Mouse (Mus musculus) retina, embryonic 14.5 days (tissue): ENCODE measurements around the gene Tmem30b.
"Not testable (repeated sequence)": the region's sequence is repeated elsewhere in the genome, so short reads cannot be mapped to it uniquely, and the experiment has no call there.

Experiments
- DNase-seq: peaks from one replicate; pipeline ENCODE4 v3.0.0-alpha.2; 2015; ENCODE audit warnings: low spot score

Tmem30b gene

DNA sequence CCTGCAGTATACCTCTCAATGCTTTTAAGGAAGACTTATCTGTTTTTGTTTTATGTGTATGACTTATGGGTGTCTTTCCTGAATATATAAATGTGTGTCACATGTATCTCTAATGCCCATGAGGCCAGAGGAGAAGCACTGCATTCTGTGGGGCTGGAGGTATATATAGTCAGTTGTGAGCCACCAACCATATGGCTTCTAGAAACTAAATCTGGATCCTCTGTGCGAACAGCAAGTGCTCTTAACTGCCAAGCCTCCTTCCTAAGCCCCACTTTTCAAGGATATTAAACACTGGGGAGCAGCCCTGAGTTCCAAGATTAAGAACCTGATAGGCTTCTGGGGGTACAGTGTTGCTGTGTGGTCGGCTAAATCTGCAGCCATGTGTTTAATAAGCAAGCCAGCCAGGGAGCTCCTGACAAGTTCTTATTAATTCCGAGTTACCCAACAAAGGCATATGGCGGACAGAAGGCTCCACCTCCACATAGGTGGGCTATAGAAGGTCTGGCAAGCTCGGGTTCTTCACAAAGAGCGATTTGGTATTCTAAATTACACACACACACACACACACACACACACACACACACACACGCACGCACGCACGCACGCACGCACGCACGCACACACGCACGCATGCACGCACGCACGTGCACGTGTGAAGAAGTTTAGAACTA is 12.5 kb upstream of the Tmem30b start:
- no peak for DNase-seq

DNA sequence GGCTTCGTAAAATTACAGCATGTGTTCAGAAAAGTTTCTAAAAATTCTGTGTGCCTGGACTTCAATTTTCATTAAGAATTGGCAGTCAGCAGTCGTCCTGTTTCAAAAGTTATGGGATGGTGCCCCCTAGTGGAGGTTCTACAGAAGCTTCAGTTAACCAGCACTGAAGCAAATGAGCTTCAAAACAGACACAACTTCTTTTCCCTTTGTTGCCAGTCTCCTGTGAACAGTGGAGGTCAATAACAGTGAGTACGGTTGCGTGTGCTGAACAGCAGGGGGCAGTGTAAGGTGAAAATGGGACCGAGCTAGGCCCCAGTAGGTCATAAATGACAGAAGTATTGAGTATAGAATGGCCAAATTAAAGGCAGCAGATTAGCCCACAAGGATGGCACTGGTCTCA is 8.0 kb upstream of the Tmem30b start:
- peak; percentile 88 for DNase-seq

DNA sequence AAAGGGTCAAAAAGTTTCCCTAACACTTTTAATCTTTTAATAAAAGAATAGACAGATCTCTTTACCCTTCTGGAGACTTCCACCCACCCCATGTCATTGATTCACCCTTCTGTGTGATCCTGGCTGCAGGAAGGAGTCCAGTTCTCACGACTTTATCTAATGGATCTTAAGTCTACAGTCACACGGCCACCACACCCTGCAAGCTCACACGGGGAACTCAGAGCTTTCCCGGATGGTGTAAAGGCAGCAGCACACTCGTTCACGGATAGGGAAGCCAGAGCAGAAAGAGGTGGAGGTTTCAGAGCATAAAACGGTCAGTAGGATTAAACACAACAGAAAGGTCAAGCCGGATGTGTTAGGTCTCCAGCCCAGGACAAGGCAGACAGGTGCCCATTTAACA is 2.1 kb upstream of the Tmem30b start:
- DNase-seq = no peak

DNA sequence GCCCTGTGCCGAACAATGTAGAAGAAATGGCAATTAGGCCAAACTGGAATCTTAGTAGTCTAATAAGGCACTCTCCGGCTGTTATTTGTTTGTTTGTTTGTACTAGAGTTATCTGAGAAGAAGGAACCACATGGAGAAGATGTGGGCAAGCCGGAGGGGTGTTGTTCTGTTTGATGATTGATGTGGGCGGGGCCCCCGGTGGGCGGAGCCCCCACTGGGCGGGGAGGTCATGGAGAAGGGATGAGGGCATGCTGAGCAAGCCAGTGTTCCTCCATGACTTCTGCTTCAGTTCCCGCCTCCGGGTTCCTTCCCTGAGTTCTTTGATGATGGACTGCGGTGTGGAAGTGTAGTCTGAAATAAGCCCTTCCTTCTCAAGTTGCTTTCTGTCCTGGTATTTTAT is 1.5 kb upstream of the Tmem30b start:
- no peak for DNase-seq

DNA sequence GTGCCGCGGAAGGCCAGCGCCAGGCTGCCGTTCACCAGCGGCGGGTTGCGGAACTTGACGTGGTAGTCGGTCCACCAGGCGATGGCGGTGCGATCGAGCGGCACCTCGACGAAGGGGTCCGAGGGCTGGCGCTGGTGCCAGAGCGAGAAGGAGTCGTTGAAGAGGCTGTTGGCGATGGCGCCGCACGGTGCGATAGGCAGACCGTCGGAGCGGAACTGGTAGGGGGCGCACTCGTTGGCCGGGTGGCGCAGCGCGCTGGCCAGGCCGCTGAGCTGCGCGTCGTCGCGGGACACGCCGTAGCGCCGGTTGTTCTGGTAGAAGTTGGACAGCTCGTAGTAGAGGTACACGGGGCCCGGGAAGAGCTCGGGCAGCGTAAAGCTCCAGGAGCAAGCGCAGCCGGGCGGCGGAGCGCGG is 513 bp downstream of the Tmem30b start:
- DNase-seq = peak; percentile 74

DNA sequence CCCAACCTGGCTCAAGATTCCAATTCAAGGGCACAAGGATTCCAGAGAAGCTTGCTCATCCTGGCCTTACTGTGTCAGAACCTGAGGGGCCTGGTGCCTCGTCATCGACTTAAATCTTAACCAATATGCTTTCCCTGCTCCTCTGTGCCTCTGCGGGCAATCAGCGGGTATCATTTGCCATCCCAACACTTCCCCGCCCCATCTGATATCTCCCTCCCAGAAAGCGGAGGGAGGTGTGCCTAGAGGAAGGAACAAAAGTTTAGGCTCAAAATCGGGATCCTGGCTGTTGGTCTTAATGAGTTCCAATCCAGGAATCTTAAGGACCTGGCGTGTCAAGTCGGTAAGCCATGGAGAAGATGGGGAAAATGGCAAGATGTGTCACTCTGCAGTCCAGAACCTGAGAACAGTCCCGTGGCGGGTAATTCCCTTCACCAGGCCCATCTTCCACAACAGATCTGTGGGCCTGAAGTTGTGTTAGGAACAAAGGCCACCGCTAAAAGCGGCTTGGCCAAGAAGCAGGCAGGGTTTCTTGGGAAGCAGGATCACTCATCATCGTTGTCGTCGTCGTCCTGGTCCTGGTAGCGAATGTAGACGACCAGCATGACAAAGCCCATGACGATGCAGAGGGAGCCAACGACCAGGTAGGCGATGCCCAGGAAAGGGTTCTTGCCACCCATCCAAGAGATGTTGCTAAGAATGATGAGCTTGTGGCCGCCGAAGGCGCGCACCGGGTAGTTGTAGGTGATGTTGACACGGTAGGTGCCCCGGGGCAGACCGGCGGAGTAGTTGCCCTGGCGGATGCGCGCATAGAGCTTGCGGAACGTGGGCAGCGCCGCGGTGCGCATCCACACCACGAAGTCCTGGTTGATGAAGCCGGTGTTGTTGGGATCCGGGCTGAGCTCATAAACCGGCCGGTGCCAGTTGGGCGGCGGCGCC is 1.2 kb downstream of the Tmem30b start:
- no peak for DNase-seq

DNA sequence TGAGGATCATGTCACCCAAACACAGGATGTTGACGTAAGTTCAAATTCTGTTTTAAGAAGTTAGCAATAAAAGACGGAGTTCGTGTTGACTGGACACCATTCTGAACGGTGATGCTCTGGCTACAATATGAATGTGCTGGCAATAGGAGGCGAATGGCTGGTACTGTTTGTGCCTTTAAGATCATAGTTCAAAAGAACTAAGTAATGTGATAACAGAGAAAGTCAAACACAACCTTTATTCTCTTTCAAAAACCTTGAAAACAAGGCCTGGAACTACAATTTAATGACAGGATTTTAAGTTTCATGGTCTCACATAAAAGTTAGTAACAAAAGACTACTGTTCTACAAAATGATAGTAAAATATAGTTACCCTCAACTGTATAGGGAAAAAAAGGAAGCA is 3.0 kb downstream of the Tmem30b start:
- DNase-seq = no peak

DNA sequence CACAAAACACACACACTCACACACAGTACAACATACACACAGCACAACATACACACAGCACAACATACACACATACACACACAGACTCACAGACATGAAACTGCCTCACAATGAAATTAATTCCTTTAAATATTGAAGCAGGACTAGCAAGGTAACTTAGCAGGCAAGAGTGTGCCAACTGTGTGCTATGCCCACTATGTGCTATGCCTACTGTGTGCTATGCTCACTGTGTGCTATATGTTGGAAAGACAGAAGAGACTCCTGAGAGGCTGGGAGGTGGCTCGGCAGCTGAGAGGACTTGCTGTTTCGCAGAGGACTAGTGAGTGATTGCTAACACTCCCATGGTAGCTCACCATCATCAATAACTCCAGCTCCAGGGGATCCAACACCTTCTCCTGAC is 5.8 kb downstream of the Tmem30b start:
- DNase-seq = no peak

DNA sequence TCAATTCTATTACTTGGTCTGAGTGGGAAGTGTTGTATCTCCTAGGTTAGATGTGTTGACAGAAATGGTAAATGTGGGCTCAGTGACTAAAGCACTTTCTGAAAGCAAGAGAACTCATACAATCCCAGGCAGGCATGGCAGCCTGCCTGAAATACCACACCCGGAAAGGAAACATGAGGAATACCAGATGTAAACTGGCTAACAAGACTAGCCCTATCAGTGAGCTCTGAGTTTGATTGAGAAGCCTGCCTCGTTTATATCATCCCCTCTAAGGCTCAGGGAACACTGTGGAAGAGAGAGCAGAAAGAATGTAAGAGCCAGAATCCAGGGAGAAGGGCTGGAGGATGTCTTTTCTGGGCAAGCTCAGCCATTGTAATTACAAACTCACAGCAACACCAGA is 7.0 kb downstream of the Tmem30b start:
- no peak for DNase-seq

DNA sequence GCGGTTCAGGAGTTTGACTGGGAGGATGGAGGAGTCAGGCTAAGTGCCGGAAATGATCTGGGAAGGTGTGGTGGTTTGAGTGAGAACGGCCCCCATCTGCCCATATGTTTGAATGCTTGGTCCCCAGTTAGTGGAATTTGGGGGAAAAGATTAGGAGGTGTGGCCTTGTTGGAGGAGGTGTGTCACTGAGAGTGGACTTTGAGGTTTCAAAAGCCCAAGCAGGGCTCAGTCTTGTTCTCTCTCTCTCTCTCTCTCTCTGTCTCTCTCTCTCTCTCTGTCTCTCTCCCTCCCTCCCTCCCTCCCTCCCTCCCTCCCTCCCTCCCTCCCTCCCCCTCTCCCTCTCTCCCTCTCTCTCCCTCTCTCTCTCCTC is 8.1 kb downstream of the Tmem30b start:
- not testable (repeated sequence) for DNase-seq

DNA sequence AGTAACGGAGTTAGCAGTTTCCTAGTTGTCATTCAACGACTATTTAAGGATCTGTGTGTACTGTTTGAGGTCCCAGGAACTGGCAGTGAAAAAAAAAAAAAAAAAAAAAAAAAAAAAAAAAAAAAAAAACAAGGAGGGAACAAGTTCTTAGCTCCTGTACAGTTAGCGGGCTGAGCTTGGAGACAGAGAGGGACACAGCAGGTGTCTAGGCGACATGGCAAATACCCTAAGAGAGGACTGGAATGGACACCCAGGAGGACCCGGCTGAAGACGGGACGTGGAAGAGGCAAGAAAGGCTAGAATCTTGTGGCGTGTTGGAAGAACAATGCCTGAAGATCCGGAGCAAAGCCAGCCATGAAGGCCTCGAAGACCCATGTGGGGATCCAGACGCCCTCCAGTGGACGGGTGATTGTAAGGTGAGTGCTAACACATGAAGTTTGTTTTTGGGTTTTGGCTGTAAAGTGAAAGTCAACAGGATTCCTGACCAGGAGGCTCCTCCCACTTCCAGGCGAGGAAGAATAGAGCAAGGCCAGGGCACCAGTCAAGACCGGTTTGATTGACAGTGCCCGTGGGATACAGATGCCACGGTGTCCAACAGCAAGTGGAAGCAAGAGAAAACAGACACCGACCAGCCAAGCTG is 8.6 kb downstream of the Tmem30b start:
- DNase-seq = peak; percentile 35

DNA sequence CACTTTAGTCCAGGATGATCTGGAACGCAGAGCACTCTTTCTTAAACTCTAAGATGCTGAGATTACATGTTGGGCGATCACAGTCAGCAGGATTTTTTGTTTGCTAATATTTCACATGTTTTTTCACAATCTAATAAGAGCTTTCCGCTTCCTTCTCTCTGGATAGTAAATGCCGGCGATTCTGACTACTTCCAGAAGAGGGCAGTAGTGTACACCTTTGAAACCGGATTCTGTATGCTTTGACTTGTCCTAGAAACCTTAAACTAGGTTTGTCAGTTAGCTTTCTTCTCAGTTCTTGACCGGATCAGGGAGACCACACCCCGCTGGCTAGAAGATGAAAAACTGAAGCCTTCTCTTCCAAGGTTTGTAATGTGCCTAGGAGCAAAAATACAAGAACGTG is 11.6 kb downstream of the Tmem30b start:
- peak; percentile 89 for DNase-seq

DNA sequence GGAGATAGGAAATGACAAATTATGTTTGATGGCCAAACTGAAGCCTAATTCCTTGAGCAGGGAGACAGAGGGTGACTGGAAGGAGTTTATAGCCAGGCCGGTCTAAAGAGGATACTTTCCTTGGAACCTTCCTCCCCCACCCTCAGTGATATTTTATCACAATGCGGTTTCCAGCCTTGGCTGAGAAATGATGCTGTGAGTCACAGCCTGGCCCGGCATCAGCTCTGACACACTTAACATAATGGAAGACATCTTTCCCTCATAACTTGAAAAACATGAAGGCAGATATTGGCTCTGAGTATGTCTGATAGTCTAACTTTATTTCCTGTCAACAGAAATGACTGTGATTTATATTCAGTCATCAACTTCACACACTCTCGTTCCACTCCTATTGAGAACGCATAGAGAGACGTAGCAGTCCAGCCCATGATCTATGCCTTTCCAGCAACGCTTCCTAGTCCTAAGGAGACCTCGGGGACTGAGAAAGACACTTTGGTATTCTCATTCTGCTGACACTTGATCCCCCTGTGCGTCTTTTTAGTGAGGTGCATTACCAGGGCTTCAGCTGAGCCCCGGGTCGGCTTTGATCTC is 14.2 kb downstream of the Tmem30b start:
- DNase-seq = no peak

DNA sequence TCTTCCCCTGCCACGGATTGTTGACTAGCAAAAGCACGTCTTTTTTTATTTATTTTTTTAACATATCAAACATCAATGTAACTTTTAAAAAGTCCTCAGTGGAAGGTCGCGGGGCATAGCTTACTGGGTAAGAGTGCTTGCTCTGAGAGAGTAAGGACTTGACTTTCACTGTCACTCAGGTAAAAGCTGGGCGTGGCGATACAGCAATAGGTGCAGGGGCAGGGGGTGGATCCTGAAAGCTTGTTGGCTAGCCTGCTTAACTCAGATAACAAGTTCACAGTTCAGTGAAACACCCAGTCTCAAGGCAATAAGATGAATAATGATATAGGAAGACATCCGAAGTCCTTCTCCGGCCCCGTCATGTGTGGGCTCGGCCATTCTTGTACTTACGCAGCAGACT is 16.6 kb downstream of the Tmem30b start:
- no peak for DNase-seq

DNA sequence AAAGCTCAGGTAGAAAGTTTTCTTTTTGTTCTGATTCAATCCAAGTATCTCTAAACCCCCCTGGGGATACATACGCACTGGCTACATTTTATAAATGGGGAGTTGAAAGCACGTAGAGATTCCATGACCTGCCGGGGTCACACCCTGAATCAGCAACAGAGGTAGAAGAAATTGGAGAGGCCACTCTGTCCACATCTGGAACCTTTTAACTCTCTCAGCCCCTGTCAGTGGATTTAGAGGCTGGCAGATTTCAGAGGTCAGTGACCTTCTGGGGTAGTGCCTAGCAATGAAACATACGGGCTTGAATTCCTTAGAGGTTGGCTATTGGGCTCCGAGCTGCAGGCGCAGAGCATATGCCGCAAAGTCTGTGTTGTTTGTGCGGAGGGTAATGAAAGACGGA is 17.1 kb downstream of the Tmem30b start:
- DNase-seq = no peak

DNA sequence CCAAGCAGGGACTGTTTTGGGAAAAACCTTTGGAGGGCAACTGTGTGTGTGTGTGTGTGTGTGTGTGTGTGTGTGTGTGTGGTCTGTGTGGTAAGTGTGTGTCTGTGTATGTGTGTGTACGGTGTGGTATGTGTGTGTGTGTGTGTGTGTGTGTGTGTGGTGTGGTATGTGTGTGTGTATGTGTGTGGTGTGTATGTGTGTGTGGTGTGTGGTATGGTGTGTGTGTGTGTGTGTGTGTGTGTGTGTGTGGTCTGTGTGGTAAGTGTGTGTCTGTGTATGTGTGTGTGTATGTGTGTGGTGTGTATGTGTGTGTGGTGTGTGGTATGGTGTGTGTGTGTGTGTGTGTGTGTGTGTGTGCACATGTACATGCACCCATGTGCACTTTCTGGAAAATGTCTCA is 18.1 kb downstream of the Tmem30b start:
- DNase-seq = not testable (repeated sequence)

DNA sequence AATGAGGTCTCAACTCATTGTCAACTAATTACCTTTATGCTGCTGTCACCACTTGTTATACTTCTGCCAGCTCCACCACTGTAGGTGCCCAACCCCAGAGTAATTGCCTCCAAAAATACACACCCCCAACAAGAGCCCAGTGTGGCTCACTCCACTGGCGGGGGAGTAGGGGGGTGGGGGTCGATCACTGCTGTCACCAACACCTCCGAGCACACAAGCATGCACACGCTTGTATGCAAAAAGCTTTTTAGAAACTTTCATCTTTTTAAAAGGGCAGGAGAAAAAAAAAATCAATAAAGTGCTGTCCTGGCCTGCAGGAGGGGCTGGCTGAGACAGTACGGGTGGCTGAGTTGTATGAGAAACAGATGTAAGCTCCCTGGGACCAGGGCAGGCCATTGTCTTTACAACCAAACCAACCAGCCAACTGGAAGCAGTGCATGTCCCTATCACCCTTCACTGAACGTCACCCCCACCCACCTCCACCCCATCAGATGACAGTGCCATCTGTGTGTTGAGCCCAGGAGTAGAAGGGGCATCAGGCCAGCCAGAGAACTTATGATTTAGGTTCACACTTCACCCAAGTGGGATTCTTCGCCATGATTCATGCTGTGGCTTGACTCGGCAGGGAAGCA is 20.8 kb downstream of the Tmem30b start:
- DNase-seq = peak; percentile 36

DNA sequence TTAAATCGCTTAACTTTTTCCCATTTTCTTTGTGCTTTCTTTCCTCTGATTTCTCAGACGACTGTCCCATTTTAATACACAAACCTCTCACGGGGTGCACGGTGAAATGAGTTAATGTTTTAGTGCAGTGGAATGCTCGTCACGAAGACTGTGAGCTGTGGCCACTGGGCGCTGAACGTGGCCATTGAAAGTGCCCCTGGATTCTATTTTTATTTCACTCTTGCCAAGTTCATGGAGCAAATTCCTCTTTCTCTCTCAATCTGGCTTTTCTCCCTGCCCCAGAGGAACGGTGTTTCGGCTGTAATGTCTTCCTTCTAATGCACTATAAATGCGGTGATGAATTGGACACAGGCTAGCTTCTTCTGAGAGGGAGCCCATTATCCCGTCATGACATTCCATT is 23.1 kb downstream of the Tmem30b start:
- DNase-seq = no peak

DNA sequence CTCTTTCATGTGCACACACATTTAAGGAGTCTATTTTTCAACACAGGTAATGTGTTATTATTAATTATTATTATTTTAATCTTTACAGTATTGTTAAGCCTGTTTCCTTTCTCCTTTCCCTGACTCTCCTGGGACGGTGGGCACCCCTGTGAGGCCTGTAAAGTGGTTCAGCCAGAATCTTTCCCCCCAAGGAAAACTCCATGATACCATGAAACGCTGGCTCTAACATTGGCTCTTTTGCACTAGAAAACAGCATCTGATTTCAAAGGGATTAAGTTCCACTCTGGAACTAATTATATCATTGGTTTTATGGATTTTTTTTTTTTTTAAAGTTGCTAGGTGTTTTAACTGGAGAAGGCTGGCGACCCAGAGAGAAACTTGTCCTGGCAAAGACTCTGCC is 24.2 kb downstream of the Tmem30b start:
- DNase-seq = no peak

DNA sequence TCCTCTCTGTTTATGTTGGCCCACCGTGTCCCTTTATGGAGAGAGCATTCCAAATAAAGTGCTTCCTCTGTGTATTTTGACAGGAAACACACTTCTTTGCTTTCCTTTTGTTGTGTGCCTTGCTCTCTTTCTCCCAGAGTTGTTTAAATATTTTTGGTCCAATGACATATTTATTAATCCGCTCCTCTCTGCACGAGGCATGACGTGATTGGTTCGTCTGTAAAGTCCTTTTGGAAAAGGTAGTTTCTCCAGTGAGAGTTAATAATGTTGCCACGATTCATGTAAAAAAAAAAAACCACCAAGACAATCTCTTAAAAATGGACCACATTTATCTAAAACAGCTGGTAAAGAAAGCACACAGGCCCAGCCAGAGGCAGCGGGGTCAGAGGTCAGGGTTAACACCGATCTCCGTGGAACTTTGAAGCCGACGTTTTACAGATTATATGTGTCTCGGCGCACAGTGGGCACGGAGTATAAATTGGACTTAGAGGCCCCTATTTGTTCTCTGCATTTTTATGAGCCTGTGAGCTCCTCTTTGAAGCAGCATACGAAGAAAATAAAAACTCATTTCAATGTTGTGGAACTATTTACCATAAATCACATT is 24.9 kb downstream of the Tmem30b start:
- no peak for DNase-seq

DNA sequence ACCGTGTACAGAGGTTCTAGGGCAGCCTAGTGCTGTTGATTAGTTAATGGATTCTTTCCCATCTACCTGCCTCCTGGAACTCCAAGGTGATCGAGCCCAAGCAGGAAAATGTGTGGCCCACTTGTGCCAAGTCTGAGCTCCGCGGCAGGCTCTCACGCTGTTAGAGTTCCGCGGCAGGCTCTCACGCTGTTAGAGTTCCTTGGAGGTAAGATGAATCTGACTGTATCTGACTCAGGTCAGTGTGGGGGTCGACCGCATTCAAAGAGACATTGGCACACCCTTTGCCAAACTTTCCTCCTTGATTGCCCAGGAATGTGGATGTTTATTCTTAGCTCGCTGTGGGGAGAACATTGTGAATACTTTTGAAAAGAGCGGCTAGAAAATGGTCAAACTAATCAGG is 28.4 kb downstream of the Tmem30b start:
- no peak for DNase-seq
